Mouse (Mus musculus) midbrain, embryonic 14.5 days (tissue): ENCODE measurements around the gene Il33. TPM values are rescaled to one million over a fixed set of nuclear protein-coding genes. Genes with fewer than 3 reads are reported as not detected.
A peak's percentile ranks its signal among the peaks of the same experiment; 100 is the strongest.

Source experiments
- ATAC-seq: fragments of 200-750 bp; cut with Nextera tagmentation; 2 replicates; pipeline ENCODE4 v1.8.0; 2017; ENCODE audit warnings: moderate number of reproducible peaks, moderate library complexity; ENCODE audit not compliant: low FRiP score, low TSS enrichment
- DNase-seq: peaks from one replicate; pipeline ENCODE4 v3.0.0-alpha.2; 2015
- H3K27ac ChIP-seq: fragments of 300-500 bp; sonication (generic); replicated peaks from 2 replicates; pipeline ENCODE4 v1.5.1; 2014; ENCODE audit warnings: mild to moderate bottlenecking, low read depth, low read length, moderate library complexity
- H3K27me3 ChIP-seq: fragments of 300-500 bp; sonication (generic); 2 replicates; pipeline ENCODE4 v1.6.1; 2014; ENCODE audit warnings: low read length, control low read depth, mixed read lengths; ENCODE audit not compliant: control insufficient read depth, insufficient read depth
- H3K36me3 ChIP-seq: fragments of 300-500 bp; sonication (generic); 2 replicates; pipeline ENCODE4 v1.6.1; 2014; ENCODE audit warnings: low read length, control low read depth; ENCODE audit not compliant: control insufficient read depth, insufficient read depth
- H3K4me1 ChIP-seq: fragments of 300-500 bp; sonication (generic); 2 replicates; pipeline ENCODE4 v1.6.1; 2014; ENCODE audit warnings: mild to moderate bottlenecking, antibody characterized with exemption, low read length, control low read depth; ENCODE audit not compliant: control insufficient read depth, insufficient read depth
- H3K4me2 ChIP-seq: fragments of 300-500 bp; sonication (generic); 2 replicates; pipeline ENCODE4 v1.6.1; 2014; ENCODE audit warnings: mild to moderate bottlenecking, low read length, moderate library complexity
- H3K4me3 ChIP-seq: fragments of 300-500 bp; sonication (generic); replicated peaks from 2 replicates; pipeline ENCODE4 v1.5.1; 2014; ENCODE audit warnings: low read depth, low read length
- H3K9ac ChIP-seq: fragments of 300-500 bp; sonication (generic); replicated peaks from 2 replicates; pipeline ENCODE4 v1.6.1; 2014; ENCODE audit warnings: mild to moderate bottlenecking, low read length, moderate library complexity
- H3K9me3 ChIP-seq: fragments of 300-500 bp; sonication (generic); 2 replicates; pipeline ENCODE4 v1.6.1; 2016; ENCODE audit warnings: low read length, control low read depth, mixed read lengths; ENCODE audit not compliant: control insufficient read depth
- WGBS: fragments of 180-500 bp; shearing (Covaris S2); extraction: QIAGEN DNeasy Blood & Tissue Kit; methylation state at CpG from one replicate; pipeline ENCODE4 v1.1.7; 2014; 5-methylcytosine and 5-hydroxymethylcytosine counted together
- polyA plus RNA-seq: library from polyadenylated mRNA; unstranded; fragments of >200 nt; fragmentation: Nextera tagmentation; extraction: Ambion mirVana; gene quantifications from 2 replicates; pipeline ENCODE4 v1.2.1, GENCODE M21; 2014

Gene Il33
- polyA plus RNA-seq, 1 experiment from 2014 or later: 0.25 TPM

DNA sequence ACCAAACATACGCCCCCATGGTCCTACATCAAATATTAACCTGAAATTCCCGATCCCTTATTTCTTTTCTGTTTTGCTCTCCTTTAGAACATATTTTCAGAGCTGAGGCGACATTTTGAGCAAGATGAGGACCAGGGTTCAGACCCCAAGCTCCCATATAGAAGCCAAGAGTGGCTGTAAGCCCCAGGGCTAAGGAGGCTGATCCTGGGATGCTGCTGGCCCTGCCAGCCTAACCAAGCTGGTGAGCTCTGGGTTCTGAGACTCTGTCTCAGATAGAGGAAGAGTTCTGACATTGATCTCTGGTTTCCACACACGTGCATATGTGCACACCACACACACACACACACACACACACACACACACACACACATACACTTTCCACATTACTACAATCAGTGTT, 36.0 kb downstream of the Il33 start:
- 87% methylated on average over 4 of the region's 4 CpGs for WGBS
- H3K27ac ChIP-seq: no peak overlapping the region
- no peak for ATAC-seq

DNA sequence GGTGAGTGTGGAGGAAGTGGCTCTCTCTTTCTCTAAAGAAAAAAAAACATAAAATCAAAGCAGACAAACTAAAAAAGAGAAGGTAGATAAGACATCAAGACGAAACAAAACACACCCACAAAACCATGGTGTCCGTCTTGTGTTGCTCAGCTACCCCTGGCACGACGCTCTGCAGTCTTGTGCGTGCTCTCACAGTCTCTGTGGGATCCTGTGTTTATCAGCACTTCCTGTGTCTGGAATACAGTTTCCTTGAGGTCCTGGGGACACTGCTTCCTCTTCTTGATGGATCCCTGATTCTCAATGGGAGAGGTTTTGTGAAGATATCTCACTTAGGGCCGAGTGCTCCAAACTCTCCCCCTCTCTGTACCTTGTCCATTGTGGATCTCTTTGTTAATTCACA, 36.9 kb downstream of the Il33 start:
- Histone ChIP-seq H3K4me3 (no peak overlapping the region), H3K4me1 (no peaks in the 10 kb centered on the region), H3K36me3 (no peaks in the 10 kb centered on the region), H3K4me2 (no peak overlapping the region), H3K9me3 (0 out of 2 replicates have a peak, but pooled peaks cover 5% of the 10 kb centered on the region), H3K9ac (no peak overlapping the region), H3K27ac (no peak overlapping the region), H3K27me3 (no peaks in the 10 kb centered on the region)
- WGBS: 91% methylated on average over 6 of the region's 6 CpGs
- DNase-seq (no peak), ATAC-seq (no peak)

More for the DNA sequence above, 36.0 kb downstream of the Il33 start:
- H3K27me3 ChIP-seq: no peaks in the 10 kb centered on the region
- H3K9ac ChIP-seq: no peak overlapping the region
- no peaks in the 10 kb centered on the region for H3K4me1 ChIP-seq
- H3K9me3 ChIP-seq: no peaks in the 10 kb centered on the region
- H3K4me3 ChIP-seq: no peak overlapping the region
- no peak overlapping the region for H3K4me2 ChIP-seq
- DNase-seq: no peak
- H3K36me3 ChIP-seq: no peaks in the 10 kb centered on the region

DNA sequence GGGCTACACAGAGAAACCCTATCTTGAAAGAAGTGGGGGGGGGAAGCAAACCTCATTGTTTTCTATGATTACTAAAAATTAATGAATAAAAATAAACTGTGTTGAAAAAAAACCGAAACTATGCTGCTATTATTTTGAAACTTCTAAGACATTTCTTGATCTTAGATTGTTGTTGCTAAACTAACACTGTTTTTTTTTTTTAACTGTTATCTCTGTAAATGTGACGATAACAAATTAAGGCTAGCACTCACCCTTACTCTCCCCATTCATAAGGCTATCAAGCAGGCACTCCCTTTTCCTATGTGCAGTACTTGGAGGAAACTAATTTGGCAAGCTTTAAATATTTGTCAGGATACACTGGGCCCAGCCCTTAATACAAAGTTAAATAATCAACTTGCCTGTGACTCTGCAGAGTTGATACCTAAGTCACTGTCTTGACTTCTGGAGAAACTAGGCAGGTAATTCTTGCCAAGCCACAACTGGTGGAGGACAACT, 38.7 kb downstream of the Il33 start:
- no peak overlapping the region for H3K27ac ChIP-seq
- no peak overlapping the region for H3K4me3 ChIP-seq
- no peaks in the 10 kb centered on the region for H3K4me1 ChIP-seq
- ATAC-seq (no peak), DNase-seq (no peak)
- 0 out of 2 replicates have a peak, but pooled peaks cover 5% of the 10 kb centered on the region for H3K9me3 ChIP-seq
- H3K36me3 ChIP-seq: no peaks in the 10 kb centered on the region
- no peak overlapping the region for H3K4me2 ChIP-seq
- H3K27me3 ChIP-seq: no peaks in the 10 kb centered on the region
- no peak overlapping the region for H3K9ac ChIP-seq
- 95% methylated on average over 2 of the region's 2 CpGs for WGBS

DNA sequence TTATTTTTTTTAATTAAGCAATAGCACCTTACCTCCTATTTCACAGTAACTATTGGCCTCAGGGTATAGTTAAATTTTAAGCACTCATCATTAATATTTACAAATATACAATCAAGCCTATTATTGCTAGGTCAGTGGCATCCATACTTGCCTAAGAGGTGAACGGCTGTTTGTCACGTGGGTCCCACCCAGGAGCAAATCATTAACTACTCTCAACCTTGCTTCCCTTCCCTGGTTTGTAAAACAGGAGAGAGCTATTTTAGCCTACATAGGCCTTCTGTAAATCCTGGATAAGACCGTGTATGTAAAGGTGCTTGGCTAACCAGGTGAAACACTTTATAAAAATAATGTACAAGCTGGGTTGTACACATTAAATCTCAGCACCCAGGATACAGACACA, 43.0 kb downstream of the Il33 start:
- 89% methylated on average over 3 of the region's 3 CpGs for whole genome bisulfite sequencing
- no peak for ATAC-seq

DNA sequence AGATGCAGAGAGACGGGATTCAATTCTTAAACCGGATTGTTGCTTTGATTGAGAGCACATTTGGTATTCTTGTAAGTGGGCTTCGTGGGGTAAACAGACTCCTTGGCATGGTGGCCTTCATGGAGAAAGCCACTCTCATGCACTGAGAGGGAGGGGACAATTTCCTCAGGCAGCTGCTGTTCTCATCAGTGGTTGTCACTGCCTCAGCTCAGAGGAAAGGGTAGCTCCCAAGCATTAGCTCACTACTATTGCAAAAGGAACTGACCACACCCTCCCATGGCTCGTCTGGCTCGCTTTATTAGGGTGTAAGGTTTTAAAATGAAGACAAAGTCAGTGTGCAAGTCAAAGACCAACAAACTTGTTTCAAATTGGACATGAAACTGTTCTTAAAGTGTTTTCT, 48.5 kb downstream of the Il33 start:
- no peaks in the 10 kb centered on the region for H3K27me3 ChIP-seq
- no peak overlapping the region for H3K9ac ChIP-seq
- H3K4me3 ChIP-seq: no peak overlapping the region
- H3K4me2 ChIP-seq: no peak overlapping the region
- no peaks in the 10 kb centered on the region for H3K36me3 ChIP-seq
- H3K4me1 ChIP-seq: no peaks in the 10 kb centered on the region
- ATAC-seq (no peak), DNase-seq (no peak)
- WGBS: 77% methylated on average over 5 of the region's 5 CpGs
- no peaks in the 10 kb centered on the region for H3K9me3 ChIP-seq
- H3K27ac ChIP-seq: no peak overlapping the region

More for the DNA sequence above, 43.0 kb downstream of the Il33 start:
- Histone ChIP-seq H3K4me1 (no peaks in the 10 kb centered on the region), H3K27ac (no peak overlapping the region), H3K27me3 (no peaks in the 10 kb centered on the region), H3K36me3 (no peaks in the 10 kb centered on the region), H3K4me3 (no peak overlapping the region), H3K9ac (no peak overlapping the region), H3K9me3 (0 out of 2 replicates have a peak, but pooled peaks cover 5% of the 10 kb centered on the region), H3K4me2 (no peak overlapping the region)
- DNase-seq: no peak

DNA sequence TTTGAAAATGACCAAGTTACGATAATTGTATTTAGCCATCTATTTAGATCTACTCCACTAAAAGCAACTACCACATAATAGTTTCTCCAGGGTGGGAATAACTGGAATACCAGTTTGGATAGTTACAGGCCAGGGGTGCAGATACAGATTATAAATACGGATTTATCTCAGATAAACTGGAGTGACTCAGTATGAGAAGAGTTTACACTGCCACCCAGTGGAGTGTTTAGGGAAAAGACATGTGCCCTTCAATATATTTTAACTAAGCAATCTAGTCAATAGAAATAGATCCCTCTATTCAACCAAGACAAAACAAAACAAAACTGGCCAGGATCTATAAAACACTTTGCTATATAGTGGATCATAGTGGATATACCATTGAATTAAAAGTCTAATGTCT, 53.9 kb downstream of the Il33 start:
- Histone ChIP-seq H3K4me1 (no peaks in the 10 kb centered on the region), H3K36me3 (no peaks in the 10 kb centered on the region), H3K27me3 (no peaks in the 10 kb centered on the region), H3K9ac (no peak overlapping the region), H3K27ac (no peak overlapping the region), H3K4me3 (no peak overlapping the region), H3K4me2 (no peak overlapping the region), H3K9me3 (no peaks in the 10 kb centered on the region)
- DNase-seq (peak; percentile 83), ATAC-seq (no peak)
- WGBS: 63% methylated on average over 2 of the region's 2 CpGs

DNA sequence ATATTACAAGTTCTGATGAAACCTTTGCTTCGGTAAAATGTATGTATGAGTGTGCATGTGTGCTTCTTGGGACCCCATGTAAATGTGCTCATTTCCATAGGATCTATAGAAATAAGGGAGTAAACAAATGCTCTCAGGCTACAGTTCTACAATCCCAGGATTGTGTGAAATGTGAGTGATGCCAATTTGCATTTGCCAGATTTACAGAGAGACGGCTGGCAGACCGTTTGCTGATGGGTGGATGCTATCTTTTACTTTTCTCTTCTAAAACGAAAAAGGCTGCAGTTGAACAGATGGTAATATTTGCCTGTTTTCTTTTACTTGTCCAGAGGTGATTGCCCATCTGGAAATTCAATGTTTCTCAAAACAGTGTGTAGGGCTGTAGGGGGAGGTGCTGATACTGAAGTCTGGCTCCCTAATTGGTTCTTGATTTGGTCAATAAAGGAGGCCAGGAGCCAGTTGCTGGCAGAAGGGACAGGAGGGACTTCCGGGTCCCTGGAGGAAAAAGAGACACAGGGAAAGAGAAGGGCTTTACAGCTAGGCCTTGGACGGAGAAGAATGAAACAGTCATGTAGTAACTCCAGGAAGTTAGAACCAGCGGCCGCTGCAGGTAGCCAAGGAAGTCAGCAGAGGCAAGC, 54.7 kb downstream of the Il33 start:
- 82% methylated on average over 8 of the region's 8 CpGs for WGBS
- no peaks in the 10 kb centered on the region for H3K4me1 ChIP-seq
- no peak overlapping the region for H3K27ac ChIP-seq
- DNase-seq (no peak), ATAC-seq (no peak)
- no peaks in the 10 kb centered on the region for H3K36me3 ChIP-seq
- no peak overlapping the region for H3K4me3 ChIP-seq
- no peak overlapping the region for H3K4me2 ChIP-seq
- no peaks in the 10 kb centered on the region for H3K27me3 ChIP-seq
- no peak overlapping the region; the same call in 1 of the 2 replicates for H3K9ac ChIP-seq
- H3K9me3 ChIP-seq: no peaks in the 10 kb centered on the region

DNA sequence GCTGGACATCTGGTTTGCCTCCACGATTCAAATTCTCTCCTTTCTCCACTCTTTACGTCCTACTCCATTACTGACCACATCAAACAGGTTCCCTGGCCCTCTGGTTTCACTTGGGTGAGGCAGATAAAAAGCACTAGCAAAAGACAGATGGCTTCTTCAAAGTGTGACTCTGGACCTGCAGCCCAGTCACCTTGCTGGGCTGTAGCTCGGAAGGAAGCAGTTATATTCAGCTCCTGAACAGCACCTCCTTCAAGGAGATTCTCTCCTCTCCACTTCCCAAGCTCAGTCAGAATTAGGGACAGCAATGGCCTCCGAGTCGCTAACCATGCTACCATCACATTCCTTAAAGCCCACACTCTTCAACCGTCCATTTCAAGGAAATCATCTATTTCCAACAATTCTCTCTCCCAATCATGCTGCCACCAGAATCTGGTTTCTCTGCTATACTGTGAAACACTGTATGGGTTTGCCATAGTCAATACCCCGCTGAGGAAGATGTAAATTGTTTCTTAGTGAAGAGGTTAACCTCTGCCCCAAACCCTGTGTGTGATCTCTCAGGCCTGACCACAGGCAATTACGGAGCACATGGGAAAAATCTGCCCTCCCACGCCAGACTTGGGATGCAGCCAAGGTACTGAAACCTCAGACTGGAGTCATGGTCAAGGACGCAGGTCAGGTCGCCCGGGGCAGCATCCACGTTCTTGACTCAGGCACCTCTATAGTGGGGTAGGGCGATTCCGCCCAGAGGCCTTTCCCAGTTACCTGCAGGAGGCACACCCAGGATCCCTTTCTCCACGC, 59.5 kb downstream of the Il33 start:
- no peak overlapping the region for H3K9ac ChIP-seq
- DNase-seq (no peak), ATAC-seq (no peak)
- 60% methylated on average over 16 of the region's 16 CpGs for WGBS
- H3K4me3 ChIP-seq: no peak overlapping the region
- no peaks in the 10 kb centered on the region for H3K9me3 ChIP-seq
- no peaks in the 10 kb centered on the region for H3K36me3 ChIP-seq
- H3K4me1 ChIP-seq: no peaks in the 10 kb centered on the region
- H3K4me2 ChIP-seq: no peak overlapping the region
- no peaks in the 10 kb centered on the region for H3K27me3 ChIP-seq
- no peak overlapping the region for H3K27ac ChIP-seq
